Mouse (Mus musculus) myocyte (in vitro differentiated cells): Measurements from ENCODE around the gene Hist1h2bg. TPM values are rescaled to one million over a fixed set of nuclear protein-coding genes. Genes with fewer than 3 reads are reported as not detected.
"Not testable (repeated sequence)": the region's sequence is repeated elsewhere in the genome, so short reads cannot be mapped to it uniquely, and the experiment has no call there.

Experiments
- H3K27me3 ChIP-seq: one replicate; pipeline ENCODE4 v1.6.1; 2011; ENCODE audit not compliant: control insufficient read depth, insufficient read depth, insufficient read length
- H3K36me3 ChIP-seq: one replicate; pipeline ENCODE4 v1.6.1; 2011; ENCODE audit not compliant: control insufficient read depth, insufficient read depth
- H3K4me2 ChIP-seq: one replicate; pipeline ENCODE4 v1.6.1; 2011; ENCODE audit warnings: low read depth, control low read depth
- H3K4me3 ChIP-seq: one replicate; pipeline ENCODE4 v1.5.1; 2011; ENCODE audit warnings: mild to moderate bottlenecking, control low read depth, moderate library complexity
- H3K79me2 ChIP-seq: one replicate; pipeline ENCODE4 v1.6.1; 2011; ENCODE audit not compliant: control insufficient read depth, insufficient read depth
- H3ac ChIP-seq: one replicate; pipeline ENCODE4 v1.6.1; 2011; ENCODE audit not compliant: control insufficient read depth, insufficient read length
- CEBPB ChIP-seq: IDR thresholded peaks from 2 replicates; pipeline ENCODE4 v1.6.1; 2011; ENCODE audit warnings: mild to moderate bottlenecking, moderate library complexity; ENCODE audit not compliant: poor library complexity, insufficient read depth, severe bottlenecking
- E2F4 ChIP-seq: IDR thresholded peaks from one replicate; pipeline ENCODE4 v1.6.1; 2011; ENCODE audit warnings: mild to moderate bottlenecking, control low read depth, moderate library complexity; ENCODE audit not compliant: insufficient read depth
- MAX ChIP-seq: IDR thresholded peaks from one replicate; pipeline ENCODE4 v1.6.1; 2011; ENCODE audit warnings: low read depth, mild to moderate bottlenecking, control low read depth
- MYOD1 ChIP-seq, 3 experiments: IDR thresholded peaks; one replicate each; pipeline ENCODE4 v1.6.1; 2011; ENCODE audit warnings: control low read depth in 2 of 3, low read depth in 2 of 3, mild to moderate bottlenecking in 2 of 3, moderate library complexity in 1 of 3; ENCODE audit not compliant: insufficient read length in 2 of 3, control insufficient read depth in 1 of 3
- MYOG ChIP-seq, 3 experiments: IDR thresholded peaks; one replicate each; pipeline ENCODE4 v1.6.1; 2011; ENCODE audit warnings: control low read depth in 2 of 3, low read depth in 2 of 3, mild to moderate bottlenecking in 2 of 3; ENCODE audit not compliant: insufficient read length in 2 of 3, control insufficient read depth in 1 of 3, insufficient read depth in 1 of 3
- POLR2A ChIP-seq: IDR thresholded peaks from one replicate; pipeline ENCODE4 v1.6.1; 2011; ENCODE audit warnings: low read depth, mild to moderate bottlenecking, control low read depth, moderate library complexity; ENCODE audit not compliant: insufficient read length
- POLR2AphosphoS2 ChIP-seq: IDR thresholded peaks from one replicate; pipeline ENCODE4 v1.6.1; 2011; ENCODE audit warnings: low read depth, control low read depth; ENCODE audit not compliant: insufficient read length
- REST ChIP-seq: IDR thresholded peaks from one replicate; pipeline ENCODE4 v1.6.1; 2011; ENCODE audit warnings: mild to moderate bottlenecking, control low read depth, moderate library complexity; ENCODE audit not compliant: insufficient read depth, insufficient read length
- SRF ChIP-seq: IDR thresholded peaks from one replicate; pipeline ENCODE4 v1.6.1; 2011; ENCODE audit warnings: low read depth; ENCODE audit not compliant: control insufficient read depth, insufficient read length
- TCF12 ChIP-seq: IDR thresholded peaks from one replicate; pipeline ENCODE4 v1.6.1; 2011; ENCODE audit warnings: mild to moderate bottlenecking, control low read depth; ENCODE audit not compliant: poor library complexity, insufficient read depth, severe bottlenecking
- TCF3 ChIP-seq: IDR thresholded peaks from one replicate; pipeline ENCODE4 v1.6.1; 2011; ENCODE audit warnings: low read depth, control low read depth; ENCODE audit not compliant: insufficient read length
- USF1 ChIP-seq: IDR thresholded peaks from one replicate; pipeline ENCODE4 v1.6.1; 2011; ENCODE audit warnings: low read depth, mild to moderate bottlenecking, control low read depth, moderate library complexity
- polyA plus RNA-seq: library from polyadenylated mRNA; unstranded; fragments of >200 nt; fragmentation: generic; extraction: Trizol; gene quantifications from one replicate; pipeline ENCODE4 v1.2.1, GENCODE M21; 2012; ENCODE audit warnings: missing spikeins

The Hist1h2bg gene
- polyA plus RNA-seq, 1 experiment = 7.8 TPM

- Histone ChIP-seq H3K4me2 (peak overlapping the region; percentile 64), H3K79me2 (no peaks in the 10 kb centered on the region), H3K4me3 (peak overlapping the region; percentile 27), H3ac (no peak overlapping the region), H3K27me3 (no peaks in the 10 kb centered on the region), H3K36me3 (no peaks in the 10 kb centered on the region)
- TF ChIP-seq MYOD1 (IDR thresholded peaks at IDR 0.05; ENCODE audit: control insufficient read depth in 1 of 3, insufficient read length in 2 of 3, low read depth in 2 of 3) (no peak), TCF12 (no peak), POLR2A (no peak), POLR2AphosphoS2 (no peak), SRF (no peak), E2F4 (no peak), CEBPB (no peak), TCF3 (no peak), USF1 (no peak), MYOG (IDR thresholded peaks at IDR 0.05; ENCODE audit: control insufficient read depth in 1 of 3, insufficient read depth in 1 of 3, insufficient read length in 2 of 3, low read depth in 2 of 3) (no peak), MAX (no peak)
Measured at GRCm38 (mm10) chr13:23572218-23573033, 1.2 kb downstream of the Hist1h2bg start.

- H3K4me2 ChIP-seq = peak overlapping the region; percentile 64
- not testable (repeated sequence) for H3ac ChIP-seq, H3K36me3 ChIP-seq, H3K79me2 ChIP-seq, H3K27me3 ChIP-seq
- peak overlapping the region; percentile 27 for H3K4me3 ChIP-seq
Measured at GRCm38 (mm10) chr13:23573034-23573897, 2.1 kb downstream of the Hist1h2bg start.

GRCm38 (mm10) chr13:23573898-23574524, 2.8 kb downstream of the Hist1h2bg start, which contains the start of the genes Hist1h2bf and Hist1h2ad:
Gene Hist1h2bf, minus strand, starts transcription at chr13:23574196.
Gene Hist1h2ad, plus strand, starts transcription at chr13:23574381.
- not testable (repeated sequence) for H3ac ChIP-seq, H3K36me3 ChIP-seq, H3K27me3 ChIP-seq, H3K79me2 ChIP-seq
- TF ChIP-seq E2F4 (peak; percentile 83), POLR2AphosphoS2 (peak; percentile 84), POLR2A (peak; percentile 65)
- Histone ChIP-seq H3K4me2 (peak within 1 kb of the TSS; percentile 77), H3K4me3 (peak within 1 kb of the TSS; percentile 27)

GRCm38 (mm10) chr13:23574546-23575170, 3.5 kb downstream of the Hist1h2bg start:
- H3K79me2 ChIP-seq, H3K36me3 ChIP-seq, H3ac ChIP-seq, H3K27me3 ChIP-seq: not testable (repeated sequence)
- peak overlapping the region; percentile 77 for H3K4me2 ChIP-seq
- peak overlapping the region; percentile 27 for H3K4me3 ChIP-seq
- TF ChIP-seq POLR2A (peak; percentile 61), POLR2AphosphoS2 (peak; percentile 70)

- H3K4me3 ChIP-seq = peak within 1 kb of the TSS; percentile 27
- H3K27me3 ChIP-seq = no peaks in the 10 kb centered on the region
- no peak within 1 kb of the TSS for H3ac ChIP-seq
- H3K4me2 ChIP-seq = peak within 1 kb of the TSS; percentile 81
- TF ChIP-seq MYOD1 (IDR thresholded peaks at IDR 0.05; ENCODE audit: control insufficient read depth in 1 of 3, insufficient read length in 2 of 3, low read depth in 2 of 3) = no peak
- no peak for TF ChIP-seq MAX
- no peak for TF ChIP-seq MYOG (IDR thresholded peaks at IDR 0.05; ENCODE audit: control insufficient read depth in 1 of 3, insufficient read depth in 1 of 3, insufficient read length in 2 of 3, low read depth in 2 of 3)
- no peak for TF ChIP-seq TCF3
- no peak for TF ChIP-seq POLR2A
- no peak for TF ChIP-seq TCF12
- TF ChIP-seq REST = no peak
- no peak for TF ChIP-seq USF1
- TF ChIP-seq POLR2AphosphoS2 = no peak
- no peaks in the 10 kb centered on the region for H3K36me3 ChIP-seq
- no peaks in the 10 kb centered on the region for H3K79me2 ChIP-seq
Measured at GRCm38 (mm10) chr13:23575271-23575851, 4.2 kb downstream of the Hist1h2bg start, which contains the start of gene Hist1h3d. Gene Hist1h3d, plus strand, starts transcription at chr13:23575763.
